Mouse (Mus musculus) liver, adult 2 months (tissue): Measurements from ENCODE around the gene Stab1. TPM values are rescaled to one million over a fixed set of nuclear protein-coding genes. Genes with fewer than 3 reads are reported as not detected.
A peak's percentile ranks its signal among the peaks of the same experiment; 100 is the strongest.

Experiments used
- DNase-seq: peaks from one replicate; pipeline ENCODE4 v3.0.0-alpha.2; 2011; ENCODE audit warnings: low read depth, low spot score; ENCODE audit errors: extremely low read depth
- H3K27ac ChIP-seq: fragments of 200-500 bp; replicated peaks from 2 replicates; pipeline ENCODE4 v1.5.1; 2012; ENCODE audit warnings: low read depth, mild to moderate bottlenecking, control low read depth, inconsistent platforms, low read length; ENCODE audit not compliant: insufficient read depth
- H3K27me3 ChIP-seq: fragments of 200-500 bp; 2 replicates; pipeline ENCODE4 v1.6.1; 2012; ENCODE audit warnings: mild to moderate bottlenecking, moderate library complexity, low read length, inconsistent platforms; ENCODE audit not compliant: control insufficient read depth, insufficient read depth
- H3K36me3 ChIP-seq: fragments of 200-500 bp; 2 replicates; pipeline ENCODE4 v1.6.1; 2012; ENCODE audit warnings: low read length, inconsistent platforms; ENCODE audit not compliant: control insufficient read depth, insufficient read depth
- H3K4me1 ChIP-seq: fragments of 200-500 bp; 2 replicates; pipeline ENCODE4 v1.6.1; 2011; ENCODE audit warnings: low read length; ENCODE audit not compliant: control insufficient read depth, insufficient read depth
- H3K4me3 ChIP-seq: fragments of 200-500 bp; 2 replicates; pipeline ENCODE4 v1.5.1; 2011; ENCODE audit warnings: low read depth, mild to moderate bottlenecking, control low read depth, low read length, moderate library complexity; ENCODE audit not compliant: insufficient read depth
- H3K79me2 ChIP-seq: fragments of 200-500 bp; 2 replicates; pipeline ENCODE4 v1.6.1; 2012; ENCODE audit warnings: inconsistent platforms, mild to moderate bottlenecking, low read length, moderate library complexity; ENCODE audit not compliant: control insufficient read depth, insufficient read depth
- H3K9ac ChIP-seq: fragments of 200-500 bp; 2 replicates; pipeline ENCODE4 v1.6.1; 2012; ENCODE audit warnings: low read depth, mild to moderate bottlenecking, control low read depth, inconsistent platforms, low read length
- CTCF ChIP-seq: fragments of 200-500 bp; IDR thresholded peaks from 2 replicates; pipeline ENCODE4 v1.5.1; 2011; ENCODE audit warnings: low read depth, low read length, control low read depth
- POLR2A ChIP-seq: fragments of 200-500 bp; IDR thresholded peaks from 2 replicates; pipeline ENCODE4 v1.6.1; 2011; ENCODE audit warnings: low read length, control low read depth; ENCODE audit not compliant: insufficient read depth; ENCODE audit errors: extremely low read depth
- WGBS: fragments of 180-500 bp; shearing (Covaris S2); methylation state at CpG from one replicate; pipeline ENCODE4 v1.1.7; 2018; 5-methylcytosine and 5-hydroxymethylcytosine counted together
- polyA plus RNA-seq: library from polyadenylated mRNA; depleted of rRNA; stranded (reverse); fragments of >200 nt; gene quantifications from 2 replicates; pipeline ENCODE4 v1.2.3, GENCODE M21; 2012
- total RNA-seq: library from RNA; depleted of rRNA; stranded (reverse); fragments of >200 nt; gene quantifications from 2 replicates; pipeline ENCODE4 v1.2.3, GENCODE M21; 2014

Gene Stab1
- total and polyA plus RNA-seq, 2 experiments, result 27.0 to 52.3 TPM

GRCm38 (mm10) chr14:31177287-31177686 is 8.8 kb upstream of the Stab1 start:
- TF ChIP-seq CTCF, result no peak
- TF ChIP-seq POLR2A, result no peak
- no peak overlapping the region for H3K9ac ChIP-seq
- peaks cover 39% of the 10 kb centered on the region for H3K36me3 ChIP-seq
- H3K4me1 ChIP-seq, result peaks cover 3% of the 10 kb centered on the region; the same call in 1 of the 2 replicates
- H3K4me3 ChIP-seq, result no peak overlapping the region
- no peaks in the 10 kb centered on the region for H3K27me3 ChIP-seq
- no peak for DNase-seq
- no peak overlapping the region for H3K27ac ChIP-seq
- WGBS, result 76% methylated on average over 16 of the region's 16 CpGs
- H3K79me2 ChIP-seq, result no peaks in the 10 kb centered on the region

- H3K27me3 ChIP-seq, result no peaks in the 10 kb centered on the region
- H3K36me3 ChIP-seq, result peaks cover 30% of the 10 kb centered on the region; the same call in 1 of the 2 replicates
- no peak overlapping the region for H3K9ac ChIP-seq
- H3K4me3 ChIP-seq, result no peak overlapping the region
- WGBS, result 87% methylated on average over 7 of the region's 7 CpGs
- no peak overlapping the region for H3K27ac ChIP-seq
- DNase-seq, result no peak
- no peaks in the 10 kb centered on the region for H3K79me2 ChIP-seq
- peaks cover 3% of the 10 kb centered on the region; the same call in 1 of the 2 replicates for H3K4me1 ChIP-seq
- no peak for TF ChIP-seq CTCF
- no peak for TF ChIP-seq POLR2A
These were observed 5.1 kb upstream of the Stab1 start for GRCm38 (mm10) chr14:31173537-31173936.

- H3K36me3 ChIP-seq, result peaks cover 30% of the 10 kb centered on the region; the same call in 1 of the 2 replicates
- TF ChIP-seq POLR2A, result no peak
- TF ChIP-seq CTCF, result no peak
- WGBS, result 65% methylated on average over 18 of the region's 18 CpGs
- no peak overlapping the region for H3K9ac ChIP-seq
- no peak overlapping the region for H3K4me3 ChIP-seq
- peaks cover 3% of the 10 kb centered on the region; the same call in 1 of the 2 replicates for H3K4me1 ChIP-seq
- no peak for DNase-seq
- H3K79me2 ChIP-seq, result no peaks in the 10 kb centered on the region
- H3K27ac ChIP-seq, result no peak overlapping the region
- H3K27me3 ChIP-seq, result no peaks in the 10 kb centered on the region
These were observed 4.5 kb upstream of the Stab1 start for GRCm38 (mm10) chr14:31172781-31173455.

GRCm38 (mm10) chr14:31171821-31172220 is 3.4 kb upstream of the Stab1 start:
- Histone ChIP-seq H3K4me1 (peaks cover 3% of the 10 kb centered on the region; the same call in 1 of the 2 replicates), H3K4me3 (no peak overlapping the region), H3K27ac (0 out of 2 replicates have a peak overlapping the region, but pooled peaks have one; percentile 15), H3K79me2 (no peaks in the 10 kb centered on the region), H3K27me3 (no peaks in the 10 kb centered on the region), H3K36me3 (peaks cover 30% of the 10 kb centered on the region; the same call in 1 of the 2 replicates), H3K9ac (no peak overlapping the region)
- TF ChIP-seq CTCF (no peak), POLR2A (no peak)
- no peak for DNase-seq
- WGBS, result 92% methylated on average over 15 of the region's 15 CpGs

GRCm38 (mm10) chr14:31171386-31171785 is 2.9 kb upstream of the Stab1 start:
- H3K4me3 ChIP-seq, result no peak overlapping the region
- H3K36me3 ChIP-seq, result peaks cover 30% of the 10 kb centered on the region; the same call in 1 of the 2 replicates
- DNase-seq, result no peak
- H3K79me2 ChIP-seq, result no peaks in the 10 kb centered on the region
- H3K4me1 ChIP-seq, result peaks cover 3% of the 10 kb centered on the region; the same call in 1 of the 2 replicates
- H3K27me3 ChIP-seq, result no peaks in the 10 kb centered on the region
- 81% methylated on average over 11 of the region's 11 CpGs for WGBS
- TF ChIP-seq CTCF (no peak), POLR2A (no peak)
- H3K27ac ChIP-seq, result no peak overlapping the region
- no peak overlapping the region for H3K9ac ChIP-seq

- Histone ChIP-seq H3K4me1 (peaks cover 3% of the 10 kb centered on the region; the same call in 1 of the 2 replicates), H3K4me3 (no peak overlapping the region), H3K27ac (no peak overlapping the region), H3K27me3 (no peaks in the 10 kb centered on the region), H3K79me2 (no peaks in the 10 kb centered on the region), H3K36me3 (peaks cover 28% of the 10 kb centered on the region; the same call in 1 of the 2 replicates), H3K9ac (no peak overlapping the region)
- WGBS, result 77% methylated on average over 13 of the region's 13 CpGs
- no peak for TF ChIP-seq CTCF
- no peak for TF ChIP-seq POLR2A
- DNase-seq, result no peak
These were observed 2.5 kb upstream of the Stab1 start for GRCm38 (mm10) chr14:31170963-31171362.
